Mouse (Mus musculus) lung, postnatal 14 days (tissue): ENCODE measurements at regions not wholly inside any gene's neighbourhood (a gene's known extent, or its start where the extent isn't known, plus 50 kb on each side); places are given as distances from the start of the nearest gene placed in this dataset.

Source experiments
- DNase-seq: peaks from one replicate; pipeline ENCODE4 v3.0.0; 2021

DNA sequence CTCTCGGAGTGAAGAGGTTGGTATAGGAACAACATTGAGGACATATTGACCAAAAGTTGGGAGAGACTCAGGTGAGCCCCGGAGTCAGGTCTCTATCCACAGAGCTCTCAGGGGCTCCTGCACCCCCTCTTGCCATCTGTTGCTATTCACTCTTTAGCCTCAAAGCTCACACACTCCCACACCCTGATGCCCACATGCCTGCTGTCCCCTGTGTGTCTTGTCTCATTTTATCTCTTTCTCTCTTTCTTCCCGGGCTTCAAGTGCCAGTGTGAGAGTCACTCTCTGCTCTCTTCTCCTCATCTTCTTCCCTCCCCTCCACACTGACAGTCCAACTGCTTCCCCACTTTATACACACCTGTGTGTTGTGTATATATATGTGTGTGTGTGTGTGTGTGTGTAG lies 141.0 kb upstream of the Mdm1 start:
- no peak for DNase-seq

DNA sequence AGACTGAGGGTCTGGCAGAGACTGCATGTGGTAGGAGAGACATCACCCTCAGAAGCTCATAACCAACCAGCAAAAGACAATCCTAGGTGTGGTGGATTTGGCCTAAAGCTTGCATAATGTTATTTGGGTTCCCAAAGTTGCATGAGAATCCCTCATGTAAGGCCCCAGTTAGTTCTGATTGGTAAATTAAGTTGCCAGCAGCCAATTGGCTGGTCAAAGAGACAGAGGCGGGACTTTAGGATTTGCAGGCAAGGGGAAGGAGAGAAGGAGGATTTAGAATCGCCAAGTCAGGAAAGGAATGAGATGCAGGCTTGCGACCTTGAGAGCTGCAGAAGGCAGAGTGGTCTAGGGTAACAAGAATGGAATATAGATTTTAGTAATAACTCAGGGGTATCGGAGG lies 140.1 kb upstream of the Mdm1 start:
- no peak for DNase-seq

DNA sequence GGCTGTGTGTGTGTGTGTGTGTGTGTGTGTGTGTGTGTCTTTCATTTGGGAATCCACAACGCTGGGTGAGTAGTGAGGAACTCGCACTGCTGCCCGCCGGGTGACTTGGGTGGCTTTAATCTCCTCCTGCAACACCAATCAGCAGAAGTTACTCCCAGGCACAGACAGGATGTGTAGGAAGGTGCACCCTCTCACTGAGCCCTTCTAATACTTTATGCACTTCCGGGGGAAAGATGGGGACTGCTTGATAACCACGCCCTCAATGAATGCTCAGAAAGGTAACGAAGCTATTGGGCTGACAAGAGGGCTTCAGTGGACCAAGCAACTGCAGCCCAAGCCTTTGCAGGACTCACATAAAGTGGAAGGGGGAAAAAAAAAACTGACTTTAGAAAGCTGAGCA lies 139.6 kb upstream of the Mdm1 start:
- no peak for DNase-seq

DNA sequence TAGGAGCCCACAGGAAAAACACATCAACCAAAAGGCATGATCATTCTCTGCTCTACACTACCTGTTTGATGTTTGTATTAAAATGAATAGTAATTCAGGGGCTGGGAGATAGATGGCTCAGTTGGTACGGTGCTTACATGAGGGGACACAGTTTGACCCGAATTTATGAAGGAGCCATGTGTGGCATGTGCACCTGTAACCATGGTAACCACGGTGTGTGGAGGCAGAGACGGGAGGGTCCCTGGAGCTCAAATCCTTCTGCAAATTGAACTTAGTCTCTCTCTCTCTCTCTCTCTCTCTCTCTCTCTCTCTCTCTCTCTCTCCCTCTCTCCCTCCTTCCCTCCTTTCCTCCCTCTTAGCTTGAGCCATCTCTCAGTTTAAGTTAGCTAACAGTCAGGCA lies 139.1 kb upstream of the Mdm1 start:
- no peak for DNase-seq

DNA sequence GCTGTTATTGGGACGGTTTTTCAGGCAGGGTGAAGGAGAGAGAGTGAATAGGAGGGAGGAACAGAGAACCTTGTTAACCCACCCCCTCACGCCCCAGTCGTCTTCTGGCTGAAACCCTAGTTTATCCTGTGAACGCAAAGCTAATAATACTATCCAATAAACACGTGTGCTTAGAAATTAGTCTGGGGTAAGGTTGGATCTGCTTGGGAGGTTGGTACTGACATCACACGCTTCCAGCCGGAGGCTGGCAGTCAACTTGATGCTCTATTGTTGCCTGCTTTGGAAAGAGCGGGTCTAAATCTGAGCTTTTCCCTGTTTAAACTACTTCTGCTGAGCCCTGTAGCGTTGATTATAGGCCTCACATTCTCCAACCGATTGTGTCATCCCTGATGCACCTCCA lies 138.4 kb upstream of the Mdm1 start:
- DNase-seq: no peak

DNA sequence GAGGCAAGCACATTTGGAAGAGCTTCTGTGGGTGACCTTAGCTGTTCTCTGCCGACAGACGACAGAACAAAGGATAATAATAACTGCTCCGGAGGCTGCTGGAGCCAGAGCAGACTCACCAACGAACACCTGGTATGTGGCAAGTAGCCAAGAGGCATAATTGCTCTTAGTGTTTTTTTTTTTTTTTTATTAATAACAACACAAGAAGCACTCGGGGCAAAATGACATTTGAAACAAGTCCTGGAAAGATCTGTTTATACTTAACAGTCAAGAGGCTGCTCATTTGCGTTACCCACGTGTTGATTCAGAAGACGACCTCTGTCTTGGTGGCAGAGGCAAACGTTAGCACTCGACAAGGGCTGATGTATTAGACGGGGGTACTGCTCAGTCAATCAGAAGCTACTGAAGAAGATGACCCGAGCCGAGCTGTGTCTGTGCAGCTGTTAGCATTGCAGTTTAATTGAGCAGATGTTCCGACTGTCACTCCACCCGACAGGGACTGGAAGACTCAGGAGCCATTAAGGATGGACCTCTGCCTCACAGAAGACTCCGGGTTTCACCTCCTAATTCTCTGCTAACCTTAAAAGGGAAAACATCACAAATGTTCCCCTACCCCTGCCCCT lies 137.8 kb upstream of the Mdm1 start:
- DNase-seq: no peak

DNA sequence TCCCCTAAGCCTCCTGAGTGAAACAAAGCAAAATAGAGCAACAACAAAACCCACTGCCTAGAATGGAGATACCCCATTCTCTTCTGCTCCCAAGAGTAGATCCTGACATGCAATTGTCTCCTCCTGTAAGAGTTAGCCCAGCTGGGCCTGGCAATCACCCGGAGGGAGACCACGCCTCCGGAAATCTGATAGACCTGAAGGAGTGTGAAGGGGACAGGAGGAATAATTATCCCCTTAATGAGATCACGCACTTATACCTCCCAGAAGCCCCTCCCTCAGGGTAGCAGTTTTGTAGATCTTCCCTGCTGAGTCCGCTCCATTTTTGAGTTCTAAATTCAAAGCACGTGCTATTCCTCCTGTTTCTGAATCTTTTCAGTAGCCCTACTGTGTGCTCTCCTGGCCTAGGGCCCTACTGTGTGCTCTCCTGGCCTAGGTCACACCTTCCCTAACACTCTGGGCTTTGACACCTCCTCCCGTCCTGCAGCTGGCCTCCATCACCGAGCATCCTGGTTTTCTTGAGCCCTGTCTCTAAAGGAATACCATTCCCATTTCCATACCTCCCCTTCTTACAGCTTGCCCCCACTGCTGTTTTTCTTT lies 137.2 kb upstream of the Mdm1 start:
- DNase-seq: no peak

DNA sequence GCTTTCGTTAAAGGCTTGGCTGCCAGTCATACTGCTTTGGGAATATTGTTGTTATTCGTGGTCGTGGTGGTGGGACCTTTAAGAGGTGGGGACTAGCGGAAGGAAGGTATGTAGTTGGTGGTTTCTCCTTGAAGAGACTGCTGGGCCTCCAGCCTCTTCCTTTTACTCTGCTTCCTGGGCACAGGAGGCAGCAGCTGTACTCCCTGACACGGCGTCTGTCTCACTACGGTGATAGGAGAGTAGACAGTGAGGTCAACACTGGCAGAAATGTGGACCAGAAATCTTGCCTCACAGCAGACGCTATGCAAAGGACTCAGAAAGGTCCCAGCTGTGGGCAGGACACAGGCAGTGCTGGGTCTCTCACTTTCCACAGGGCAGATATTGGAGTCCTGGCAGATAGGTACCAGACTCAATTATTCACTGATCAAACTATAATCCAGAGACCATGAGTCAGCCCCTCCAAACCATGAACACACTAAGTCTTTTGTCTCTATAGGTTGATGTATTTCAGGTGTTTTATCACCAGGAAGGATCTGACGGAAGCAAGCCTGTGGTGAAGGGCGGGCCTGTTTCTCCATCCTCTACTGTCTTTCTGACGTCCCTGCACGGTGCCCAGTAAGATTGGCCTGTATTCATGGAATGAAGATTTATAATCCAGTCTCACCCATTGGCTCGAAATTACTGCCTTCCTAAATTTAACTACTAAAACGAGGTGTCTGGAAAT lies 134.6 kb upstream of the Mdm1 start:
- DNase-seq: no peak

DNA sequence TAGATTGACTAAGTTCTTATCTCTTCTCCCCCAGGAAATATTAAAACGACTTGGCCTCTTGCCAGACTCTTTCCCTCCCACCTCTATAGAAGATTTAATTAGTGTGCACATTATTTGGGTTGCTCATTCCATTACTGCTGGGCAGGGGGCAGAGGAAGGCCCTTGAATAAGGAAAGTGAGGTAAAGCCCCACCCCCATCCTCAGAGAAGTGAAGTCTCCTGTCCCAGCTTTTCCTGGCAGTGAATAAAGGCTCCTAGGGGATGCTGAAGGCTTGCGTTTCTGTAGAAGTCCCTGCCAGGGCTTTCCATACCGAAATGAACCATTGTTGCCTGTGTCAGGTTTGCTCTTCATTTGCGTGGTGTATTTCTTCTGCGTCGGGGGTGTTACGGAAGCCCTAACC lies 133.8 kb upstream of the Mdm1 start:
- no peak for DNase-seq

DNA sequence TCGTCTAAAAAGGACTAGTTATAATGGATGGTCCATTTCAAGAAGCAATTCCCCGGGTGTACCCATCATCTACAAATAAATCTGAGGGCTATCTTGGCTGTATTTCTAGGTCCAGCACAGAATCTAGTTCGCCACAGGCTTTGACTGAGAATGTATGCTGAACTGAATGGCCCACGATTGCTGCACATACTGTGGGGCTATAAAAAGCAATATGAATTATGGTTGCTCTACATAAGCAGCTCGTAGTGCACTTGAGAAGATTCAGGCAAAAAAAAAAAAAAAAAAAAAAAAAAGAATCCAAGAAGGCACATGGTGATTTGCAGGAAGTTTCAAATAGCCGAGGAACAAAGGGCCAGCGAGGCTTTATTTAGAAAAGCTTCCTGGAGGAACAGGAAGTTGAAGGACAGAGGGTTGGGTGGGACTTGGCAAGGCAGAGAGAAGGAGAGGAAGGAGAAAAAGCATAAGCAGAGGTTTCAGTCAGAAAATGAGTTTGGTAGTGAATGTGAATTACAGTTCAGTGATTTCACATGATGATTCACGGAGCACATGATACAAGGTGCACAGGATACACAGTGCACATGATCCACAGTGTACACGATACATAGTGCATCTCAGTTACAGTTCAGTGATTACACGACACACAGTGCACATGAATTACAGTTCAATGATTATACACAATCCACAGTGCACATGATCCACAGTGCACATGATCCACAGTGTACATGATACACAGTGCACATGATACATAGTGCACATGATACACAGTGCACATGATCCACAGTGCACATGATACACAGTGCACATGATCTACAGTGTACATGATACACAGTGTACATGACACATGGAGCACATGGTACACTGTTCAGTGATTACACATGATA lies 129.7 kb upstream of the Mdm1 start:
- peak; percentile 46 for DNase-seq

DNA sequence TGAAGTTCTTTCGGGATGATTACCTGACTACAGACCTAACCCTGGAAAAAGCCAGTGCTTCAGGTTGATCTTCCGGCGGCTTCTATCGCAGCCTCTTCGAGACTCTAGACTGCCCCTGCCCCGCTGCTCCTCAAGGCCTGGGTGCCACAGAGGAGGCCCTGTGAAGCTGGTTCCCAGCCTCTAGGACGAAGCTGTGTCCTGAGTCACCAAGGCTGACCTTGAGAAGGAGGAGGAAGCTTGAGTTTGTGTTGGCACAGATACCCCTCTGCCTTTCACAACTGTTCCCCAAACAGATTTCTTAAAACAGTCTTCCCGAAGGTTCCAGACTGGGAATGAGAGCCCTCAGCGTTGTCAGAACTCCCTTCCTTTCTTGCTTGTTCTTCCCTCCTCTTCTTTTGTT lies 112.8 kb upstream of the Mdm1 start:
- no peak for DNase-seq

DNA sequence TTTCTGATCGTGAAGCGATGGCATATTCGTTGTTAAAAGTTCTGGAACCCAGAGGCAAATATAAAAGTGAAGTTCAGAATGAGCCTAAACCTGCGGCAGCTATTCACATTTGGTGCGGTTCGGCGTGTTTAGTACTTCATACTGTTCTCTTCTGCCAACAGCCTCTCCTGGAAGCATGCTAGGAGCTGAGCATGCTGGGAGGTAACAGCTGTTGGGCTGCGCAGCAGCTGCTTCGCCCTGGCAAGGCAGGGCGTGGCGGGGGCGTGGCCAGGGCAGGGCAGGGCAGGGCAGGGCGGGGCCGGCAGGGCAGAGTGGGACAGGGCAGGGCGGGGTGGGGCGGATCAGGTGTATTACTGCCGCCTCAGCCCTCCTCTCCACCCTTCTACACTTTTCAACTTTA lies 107.2 kb upstream of the Mdm1 start:
- DNase-seq: no peak

DNA sequence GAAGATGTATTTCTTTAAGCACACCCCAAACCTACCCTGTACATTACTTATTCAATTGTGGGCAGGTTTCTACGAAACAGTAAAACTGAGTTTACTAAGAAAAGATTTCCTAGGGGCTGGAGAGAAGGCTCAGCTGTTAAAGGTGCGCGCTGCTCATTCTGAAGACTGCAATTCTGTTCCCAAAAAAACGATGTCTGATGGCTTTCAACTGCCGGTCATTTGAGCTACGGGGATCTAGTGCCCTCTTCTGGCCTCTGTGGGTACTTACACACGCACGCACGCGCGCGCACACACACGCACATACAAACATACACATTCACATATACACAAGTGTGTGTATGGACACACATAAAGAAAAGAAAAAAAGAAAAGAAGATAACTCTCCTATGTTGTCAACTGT lies 106.6 kb upstream of the Mdm1 start:
- no peak for DNase-seq

DNA sequence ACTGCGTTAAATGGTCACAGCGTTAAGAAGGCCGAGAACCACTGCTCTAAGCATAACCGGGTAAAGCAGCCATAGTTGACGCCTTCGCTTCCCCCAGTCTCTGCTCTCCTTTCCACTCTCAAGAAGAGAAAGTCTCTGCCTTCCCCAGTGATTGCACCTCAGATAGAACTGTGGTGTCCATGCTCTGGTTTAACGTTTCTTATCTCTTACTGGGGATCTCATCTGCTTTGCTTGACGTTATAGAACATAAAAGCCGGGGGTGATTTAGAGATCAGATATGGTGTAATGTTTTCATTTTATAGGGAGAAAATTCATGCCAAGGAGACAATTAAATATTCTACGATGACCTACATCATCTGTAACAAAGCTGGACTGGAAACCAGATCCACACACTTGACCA lies 103.1 kb upstream of the Mdm1 start:
- DNase-seq: no peak

DNA sequence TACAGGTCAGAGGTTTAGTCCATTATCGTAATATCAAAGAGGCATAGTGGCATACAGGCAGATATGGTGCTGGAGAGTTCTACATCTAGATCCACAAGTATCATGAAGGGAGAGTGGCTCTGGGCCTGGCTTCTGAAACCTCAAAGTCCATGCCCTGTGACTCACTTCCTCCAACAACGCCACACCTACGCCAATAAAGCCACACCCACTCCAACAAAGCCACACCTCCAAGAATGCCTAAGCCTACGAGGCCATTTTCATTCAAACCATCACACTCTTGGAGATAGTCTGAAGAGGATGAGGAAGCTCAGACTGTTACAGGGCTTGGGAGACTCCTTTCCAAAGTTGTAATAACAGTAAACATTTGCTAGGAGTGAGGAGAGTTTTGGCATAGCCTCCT lies 102.6 kb upstream of the Mdm1 start:
- no peak for DNase-seq

DNA sequence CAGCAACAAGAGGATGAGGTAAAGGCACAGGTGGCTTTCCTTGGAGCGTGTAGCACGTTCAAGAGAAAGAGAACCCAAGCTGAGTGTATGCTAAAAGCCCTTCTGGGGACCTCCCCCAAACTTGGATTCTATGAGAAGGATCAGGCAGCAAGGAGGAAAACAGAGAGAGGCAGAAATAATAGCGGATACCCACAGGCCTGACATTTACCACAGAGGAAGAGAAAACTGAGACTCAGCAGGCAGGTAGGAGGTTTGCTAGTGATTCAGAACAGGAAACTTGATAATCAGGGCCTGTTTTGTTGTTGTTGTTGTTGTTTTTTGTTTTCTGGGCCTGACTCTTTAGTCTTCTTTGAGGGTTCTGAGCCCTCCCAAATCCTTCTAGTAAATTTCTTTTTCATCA lies 100.5 kb upstream of the Mdm1 start:
- DNase-seq: no peak

DNA sequence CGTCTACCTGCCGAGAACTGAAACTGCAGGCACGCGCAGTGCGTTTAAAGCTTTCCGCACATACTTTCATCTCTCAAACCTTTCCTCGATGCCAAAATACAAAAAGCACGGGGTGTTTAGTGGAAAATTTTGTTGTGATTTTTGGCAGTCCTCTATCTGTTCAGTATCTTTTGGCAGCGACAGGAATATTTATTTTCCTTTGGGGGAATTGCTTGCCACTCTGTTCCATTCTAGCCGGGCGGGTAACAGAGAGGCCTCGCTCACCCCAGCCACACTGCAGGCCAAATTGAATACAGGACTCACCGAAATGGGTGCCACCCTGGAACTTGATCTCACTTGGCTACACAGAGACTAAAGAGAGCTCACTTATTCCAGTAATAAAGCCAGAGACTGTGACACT lies 97.8 kb upstream of the Mdm1 start:
- no peak for DNase-seq

DNA sequence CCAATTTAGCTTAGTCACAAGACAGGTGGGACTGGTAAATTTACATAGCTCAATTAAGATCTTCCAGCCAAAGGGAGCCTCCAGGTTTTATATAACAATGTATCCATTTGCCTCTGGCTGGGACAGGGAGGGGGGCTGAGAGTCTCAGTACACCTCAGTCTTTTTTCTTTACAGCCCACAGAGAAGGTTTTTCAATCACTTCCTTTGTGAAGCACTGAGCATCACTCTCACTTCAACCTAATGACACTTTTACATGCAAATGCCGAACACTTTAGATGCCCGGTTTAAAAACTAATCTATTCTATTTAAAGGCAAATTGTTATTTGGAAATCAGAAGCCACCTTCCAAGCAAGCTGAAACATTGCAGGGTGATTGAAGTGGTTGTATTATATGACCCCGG lies 96.8 kb upstream of the Mdm1 start:
- DNase-seq: no peak

DNA sequence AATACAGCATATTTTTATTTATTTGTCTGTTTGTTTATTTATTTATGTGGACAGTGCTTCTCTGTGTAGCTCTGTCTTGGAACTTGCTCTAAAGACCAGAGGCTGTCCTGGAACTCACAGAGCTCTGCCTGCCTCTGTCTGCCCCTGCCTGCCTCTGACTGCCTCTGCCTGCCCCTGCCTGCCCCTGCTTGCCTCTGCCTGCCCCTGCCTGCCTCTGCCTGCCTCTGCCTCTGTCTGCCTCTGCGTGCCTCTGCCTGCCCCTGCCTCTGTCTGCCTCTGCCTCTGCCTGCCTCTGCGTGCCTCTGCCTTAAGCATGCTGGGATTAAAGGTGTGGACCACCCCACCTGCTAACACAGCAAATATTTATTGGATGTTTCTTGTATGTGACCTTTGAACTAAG lies 96.2 kb upstream of the Mdm1 start:
- DNase-seq: no peak

DNA sequence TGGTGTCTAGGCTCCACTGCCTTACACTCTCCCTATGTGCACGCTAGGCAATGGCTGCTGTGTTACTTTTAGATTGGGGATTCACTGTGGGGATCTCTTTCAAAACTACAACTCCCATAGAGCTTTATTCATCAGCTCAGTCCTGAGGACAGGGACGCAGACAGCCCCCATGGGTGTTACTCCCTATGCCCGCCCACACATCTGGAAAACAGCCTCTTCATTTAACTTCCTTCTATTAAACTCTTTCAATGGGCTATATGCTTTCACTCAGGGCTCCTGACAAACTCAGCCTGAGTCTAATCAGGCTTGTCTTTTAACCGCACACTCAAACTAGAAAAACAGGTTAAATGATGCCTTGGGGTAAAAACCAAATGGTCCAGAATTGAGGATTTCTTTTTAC lies 95.3 kb upstream of the Mdm1 start:
- DNase-seq: no peak

DNA sequence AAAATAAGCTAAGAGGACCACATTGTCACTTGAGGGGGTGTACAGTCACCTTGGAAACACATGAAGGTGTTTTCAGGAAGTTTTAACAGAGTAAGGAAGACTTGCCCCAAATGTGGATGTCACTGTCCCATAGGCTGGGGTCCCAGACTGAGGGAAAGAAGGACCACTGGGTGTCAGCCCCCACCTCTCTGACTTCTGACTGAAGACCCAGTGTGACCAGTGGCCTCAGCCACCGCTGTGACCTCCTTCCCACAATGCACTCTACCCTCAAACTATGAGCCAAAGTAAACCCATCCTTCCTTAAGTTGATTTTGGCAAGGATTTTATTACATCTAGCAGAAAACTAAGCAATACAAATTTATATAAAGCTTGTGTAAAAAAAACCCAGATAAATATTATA lies 94.8 kb upstream of the Mdm1 start:
- DNase-seq: no peak

DNA sequence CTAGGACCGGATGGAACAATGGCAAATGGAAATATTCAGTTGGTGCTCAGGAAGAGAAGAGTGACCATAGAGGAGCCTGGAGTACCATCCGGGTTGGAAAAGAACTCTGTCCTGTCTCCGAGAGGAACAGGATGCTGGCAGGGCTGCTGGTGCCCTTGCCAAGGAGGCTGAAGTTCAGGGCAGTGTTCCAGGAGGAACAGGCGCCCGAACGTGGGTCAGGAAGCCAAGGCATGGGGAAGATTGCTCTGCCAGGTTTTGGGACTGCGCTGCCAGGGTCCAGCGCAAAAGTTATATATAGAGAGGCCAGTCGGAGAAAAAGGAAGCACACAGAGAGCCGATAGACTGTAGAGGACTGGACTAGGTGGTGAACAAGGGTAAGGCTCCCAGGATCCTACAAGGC lies 92.3 kb upstream of the Mdm1 start:
- DNase-seq: peak; percentile 85

DNA sequence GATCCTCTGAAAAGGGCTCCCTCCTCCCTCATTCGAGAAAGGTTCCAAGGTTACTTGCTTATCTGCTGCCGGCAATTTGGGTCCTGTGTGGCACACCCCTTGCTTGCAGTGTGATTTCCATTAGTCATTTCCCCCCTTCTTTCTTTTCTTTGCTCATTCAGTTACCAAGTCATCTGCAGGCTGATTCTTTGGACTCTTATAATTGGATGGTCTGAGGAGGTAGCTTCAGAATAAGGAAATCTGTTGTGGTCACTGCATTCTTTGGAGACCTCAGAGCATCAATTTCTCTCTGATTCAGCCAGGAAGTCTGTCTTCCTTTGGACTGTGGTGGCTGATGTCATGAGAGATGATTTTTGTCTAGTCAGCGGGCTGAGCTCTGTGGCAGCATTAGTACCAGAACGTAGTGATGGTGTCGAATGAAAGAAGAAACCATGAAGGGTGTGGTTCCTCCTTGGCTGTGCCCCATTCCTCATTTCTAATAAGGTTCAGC lies 91.4 kb upstream of the Mdm1 start:
- no peak for DNase-seq

DNA sequence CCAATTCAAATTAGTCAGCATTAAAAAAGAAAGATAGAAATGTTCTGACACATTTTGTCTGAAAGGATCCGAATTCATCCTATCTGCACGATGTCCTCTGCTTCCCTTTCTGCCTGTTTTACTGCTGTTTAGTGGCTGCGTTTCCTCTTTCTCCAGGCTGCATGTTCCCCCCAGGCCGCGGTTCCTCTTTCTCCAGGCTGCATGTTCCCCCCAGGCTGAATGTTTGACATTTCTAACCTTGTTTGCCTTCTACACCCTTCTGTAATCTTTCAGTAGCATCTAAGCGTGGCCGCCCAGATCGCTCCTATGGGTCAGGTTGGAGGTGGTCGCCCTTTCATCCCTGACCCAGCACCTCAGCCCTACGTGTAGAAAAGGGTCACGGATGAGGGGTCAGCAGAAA lies 89.6 kb upstream of the Mdm1 start:
- no peak for DNase-seq
